Mouse (Mus musculus): ENCODE results near the gene Dot1l. TPM values are rescaled to one million over a fixed set of nuclear protein-coding genes. Genes with fewer than 3 reads are reported as not detected.
"Not testable (repeated sequence)": the region's sequence is repeated elsewhere in the genome, so short reads cannot be mapped to it uniquely, and the experiment has no call there.

Gene Dot1l
- polyA plus RNA-seq, 1 experiment from 2014 or later = 25.6 TPM

GRCm38 (mm10) chr10:80812391-80813041, 57.5 kb downstream of the Dot1l start:
- Histone ChIP-seq H3K36me3 (no peaks in the 10 kb centered on the region), H3K27me3 (ENCODE audit: insufficient read depth, poor library complexity, severe bottlenecking) (peaks cover 14% of the 10 kb centered on the region), H3K4me1 (peaks cover 39% of the 10 kb centered on the region), H3K4me3 (no peak overlapping the region), H3K27ac (peak overlapping the region; percentile 38), H3K9me3 (no peaks in the 10 kb centered on the region)
- 46% methylated on average over 5 of the region's 5 CpGs for WGBS
- no peak for DNase-seq (ENCODE audit: low spot score)

GRCm38 (mm10) chr10:80813366-80813765, 58.4 kb downstream of the Dot1l start, which contains the start of gene Jsrp1:
TSS of gene Jsrp1 (minus strand) at chr10:80813498.
- Histone ChIP-seq H3K36me3 (no peaks in the 10 kb centered on the region), H3K4me3 (no peak within 1 kb of the TSS), H3K9me3 (no peaks in the 10 kb centered on the region), H3K4me1 (peaks cover 30% of the 10 kb centered on the region), H3K27me3 (ENCODE audit: insufficient read depth, poor library complexity, severe bottlenecking) (peaks cover 7% of the 10 kb centered on the region), H3K27ac (peak within 1 kb of the TSS; percentile 38)
- WGBS = 40% methylated on average over 4 of the region's 4 CpGs
- no peak for DNase-seq (ENCODE audit: low spot score)

- 67% methylated on average over 7 of the region's 7 CpGs for WGBS
- Histone ChIP-seq H3K27me3 (ENCODE audit: insufficient read depth, poor library complexity, severe bottlenecking) (peaks cover 7% of the 10 kb centered on the region), H3K9me3 (no peaks in the 10 kb centered on the region), H3K27ac (no peak overlapping the region), H3K4me3 (no peak overlapping the region), H3K4me1 (peaks cover 25% of the 10 kb centered on the region), H3K36me3 (no peaks in the 10 kb centered on the region)
- DNase-seq (ENCODE audit: low spot score) = no peak
Measured at GRCm38 (mm10) chr10:80814800-80815199, 59.8 kb downstream of the Dot1l start.

GRCm38 (mm10) chr10:80816303-80816702, 61.3 kb downstream of the Dot1l start:
- not testable (repeated sequence) for H3K4me3 ChIP-seq; H3K9me3 ChIP-seq; DNase-seq (ENCODE audit: low spot score); H3K36me3 ChIP-seq; H3K27ac ChIP-seq; H3K27me3 ChIP-seq (ENCODE audit: insufficient read depth, poor library complexity, severe bottlenecking)
- peaks cover 17% of the 10 kb centered on the region for H3K4me1 ChIP-seq
- WGBS = 77% methylated on average over 3 of the region's 3 CpGs

- Histone ChIP-seq H3K9me3 (no peaks in the 10 kb centered on the region), H3K36me3 (no peaks in the 10 kb centered on the region), H3K27ac (no peak overlapping the region), H3K27me3 (ENCODE audit: insufficient read depth, poor library complexity, severe bottlenecking) (no peaks in the 10 kb centered on the region; the same call in 1 of the 2 replicates), H3K4me3 (no peak overlapping the region), H3K4me1 (peaks cover 15% of the 10 kb centered on the region)
- 65% methylated on average over 2 of the region's 2 CpGs for WGBS
- no peak for DNase-seq (ENCODE audit: low spot score)
Measured at GRCm38 (mm10) chr10:80817164-80817563, 62.2 kb downstream of the Dot1l start.

GRCm38 (mm10) chr10:80817955-80818354, 62.9 kb downstream of the Dot1l start:
- H3K36me3 ChIP-seq; H3K4me3 ChIP-seq; H3K27me3 ChIP-seq (ENCODE audit: insufficient read depth, poor library complexity, severe bottlenecking); H3K4me1 ChIP-seq; DNase-seq (ENCODE audit: low spot score); H3K9me3 ChIP-seq; H3K27ac ChIP-seq: not testable (repeated sequence)
- 79% methylated on average over 7 of the region's 7 CpGs for WGBS

- H3K4me1 ChIP-seq = peaks cover 9% of the 10 kb centered on the region; the same call in 1 of the 2 replicates
- no peaks in the 10 kb centered on the region for H3K27me3 ChIP-seq (ENCODE audit: insufficient read depth, poor library complexity, severe bottlenecking)
- DNase-seq (ENCODE audit: low spot score) = peak; percentile 87
- 46% methylated on average over 6 of the region's 6 CpGs for WGBS
- no peaks in the 10 kb centered on the region for H3K9me3 ChIP-seq
- H3K27ac ChIP-seq = no peak overlapping the region
- H3K36me3 ChIP-seq = no peaks in the 10 kb centered on the region
- no peak overlapping the region for H3K4me3 ChIP-seq
Measured at GRCm38 (mm10) chr10:80818599-80819281, 63.7 kb downstream of the Dot1l start.

GRCm38 (mm10) chr10:80819406-80819805, 64.4 kb downstream of the Dot1l start:
- peaks cover 9% of the 10 kb centered on the region; the same call in 1 of the 2 replicates for H3K4me1 ChIP-seq
- DNase-seq (ENCODE audit: low spot score) = no peak
- H3K36me3 ChIP-seq = no peaks in the 10 kb centered on the region
- WGBS = 55% methylated on average over 3 of the region's 3 CpGs
- H3K27me3 ChIP-seq (ENCODE audit: insufficient read depth, poor library complexity, severe bottlenecking) = no peaks in the 10 kb centered on the region
- no peaks in the 10 kb centered on the region for H3K9me3 ChIP-seq
- no peak overlapping the region for H3K27ac ChIP-seq
- H3K4me3 ChIP-seq = no peak overlapping the region

GRCm38 (mm10) chr10:80821991-80822390, 67.0 kb downstream of the Dot1l start:
- no peak for DNase-seq (ENCODE audit: low spot score)
- Histone ChIP-seq H3K27ac (no peak overlapping the region), H3K27me3 (ENCODE audit: insufficient read depth, poor library complexity, severe bottlenecking) (no peaks in the 10 kb centered on the region), H3K4me1 (peaks cover 9% of the 10 kb centered on the region; the same call in 1 of the 2 replicates), H3K9me3 (no peaks in the 10 kb centered on the region), H3K4me3 (no peak overlapping the region), H3K36me3 (no peaks in the 10 kb centered on the region)
- 36% methylated on average over 2 of the region's 2 CpGs for WGBS

- WGBS = 81% methylated on average over 5 of the region's 5 CpGs
- DNase-seq (ENCODE audit: low spot score) = no peak
- H3K4me1 ChIP-seq = peaks cover 9% of the 10 kb centered on the region
- H3K27ac ChIP-seq = no peak overlapping the region
- H3K36me3 ChIP-seq = no peaks in the 10 kb centered on the region
- H3K4me3 ChIP-seq = no peak overlapping the region
- H3K9me3 ChIP-seq = no peaks in the 10 kb centered on the region
- H3K27me3 ChIP-seq (ENCODE audit: insufficient read depth, poor library complexity, severe bottlenecking) = no peaks in the 10 kb centered on the region
Measured at GRCm38 (mm10) chr10:80822528-80822927, 67.5 kb downstream of the Dot1l start.

- DNase-seq (ENCODE audit: low spot score) = no peak
- Histone ChIP-seq H3K4me3 (no peak overlapping the region), H3K27ac (no peak overlapping the region), H3K4me1 (peaks cover 17% of the 10 kb centered on the region), H3K36me3 (peaks cover 5% of the 10 kb centered on the region), H3K27me3 (ENCODE audit: insufficient read depth, poor library complexity, severe bottlenecking) (no peaks in the 10 kb centered on the region), H3K9me3 (no peaks in the 10 kb centered on the region)
- 76% methylated on average over 1 of the region's 1 CpGs for WGBS
Measured at GRCm38 (mm10) chr10:80823316-80823715, 68.3 kb downstream of the Dot1l start.

- H3K36me3 ChIP-seq = peaks cover 11% of the 10 kb centered on the region
- peaks cover 18% of the 10 kb centered on the region for H3K4me1 ChIP-seq
- H3K9me3 ChIP-seq = no peaks in the 10 kb centered on the region
- 57% methylated on average over 8 of the region's 8 CpGs for WGBS
- peak overlapping the region; percentile 43; the same call in 1 of the 2 replicates for H3K27ac ChIP-seq
- no peak overlapping the region for H3K4me3 ChIP-seq
- no peak for DNase-seq (ENCODE audit: low spot score)
- no peaks in the 10 kb centered on the region for H3K27me3 ChIP-seq (ENCODE audit: insufficient read depth, poor library complexity, severe bottlenecking)
Measured at GRCm38 (mm10) chr10:80823847-80824643, 69.0 kb downstream of the Dot1l start.

- H3K36me3 ChIP-seq = peaks cover 18% of the 10 kb centered on the region
- H3K27ac ChIP-seq = no peak overlapping the region
- no peaks in the 10 kb centered on the region for H3K27me3 ChIP-seq (ENCODE audit: insufficient read depth, poor library complexity, severe bottlenecking)
- no peak for DNase-seq (ENCODE audit: low spot score)
- H3K4me3 ChIP-seq = no peak overlapping the region
- WGBS = 83% methylated on average over 2 of the region's 2 CpGs
- H3K9me3 ChIP-seq = no peaks in the 10 kb centered on the region
- H3K4me1 ChIP-seq = peaks cover 20% of the 10 kb centered on the region
Measured at GRCm38 (mm10) chr10:80824827-80825226, 69.8 kb downstream of the Dot1l start.
